ENCODE assay signal across 36 mouse cellular contexts in the genomic region with DNA sequence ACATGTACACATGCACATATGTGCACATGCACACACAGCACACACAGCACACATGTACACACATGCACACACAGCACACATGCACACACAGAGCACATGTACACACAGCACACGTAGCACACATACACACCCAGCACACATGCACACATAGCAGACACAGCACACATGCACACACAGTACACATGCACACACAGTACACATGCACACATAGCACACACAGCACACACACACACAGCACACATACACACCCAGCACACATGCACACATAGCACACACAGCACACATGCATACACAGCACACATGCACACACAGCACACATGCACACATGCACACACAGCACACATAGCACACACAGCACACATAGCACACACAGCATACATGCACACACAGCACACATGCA. TPM values are rescaled to one million over a fixed set of nuclear protein-coding genes. Genes with fewer than 3 reads are reported as not detected.
"Had no signal": no experiment of that assay in that cellular context is flagged by ENCODE, and none has a peak within 500 bp of the region (broad histone marks: within the 10 kb centered on the region; RNA-seq: fewer than 3 reads in every experiment).

No protein-coding gene starts in this region.

- H3K4me1 ChIP-seq: embryonic facial prominence, embryonic 13.5 days had no signal

- H3K4me3 ChIP-seq: embryonic facial prominence, embryonic 10.5 days; embryonic facial prominence, embryonic 12.5 days; embryonic facial prominence, embryonic 13.5 days; embryonic facial prominence, embryonic 15.5 days; erythroblast, embryonic 14.5 days; forebrain, embryonic 10.5 days; forebrain, embryonic 12.5 days; forebrain, embryonic 13.5 days; forebrain, embryonic 15.5 days; gastrocnemius, adult 2 months; heart, adult 2 months had no signal

- H3K9me3 ChIP-seq: embryonic facial prominence, embryonic 10.5 days; embryonic facial prominence, embryonic 12.5 days; embryonic facial prominence, embryonic 13.5 days; embryonic facial prominence, embryonic 15.5 days; forebrain, embryonic 10.5 days; forebrain, embryonic 12.5 days; forebrain, embryonic 13.5 days; forebrain, embryonic 15.5 days had no signal

- H3K9ac ChIP-seq: embryonic facial prominence, embryonic 12.5 days; embryonic facial prominence, embryonic 13.5 days; embryonic facial prominence, embryonic 15.5 days; forebrain, embryonic 12.5 days; forebrain, embryonic 13.5 days; forebrain, embryonic 15.5 days; forebrain, postnatal 0 days had no signal

- H3K27me3 ChIP-seq: embryonic facial prominence, embryonic 12.5 days; embryonic facial prominence, embryonic 13.5 days; embryonic facial prominence, embryonic 15.5 days; forebrain, embryonic 12.5 days; forebrain, embryonic 13.5 days; forebrain, embryonic 15.5 days had no signal

- DNase-seq: cerebellum, adult 8-10 months; cerebellum, adult 9-10 months; cerebellum, adult 9-11 months; cerebellum, postnatal 10 days; cerebellum, postnatal 14 days; cerebellum, postnatal 25 days; cerebellum, postnatal 36 days; embryo, embryonic 11 days; forebrain, postnatal 0 days; gastrocnemius, adult 2 months; gastrocnemius, postnatal 10 days; gastrocnemius, postnatal 14 days; gastrocnemius, postnatal 25 days; gastrocnemius, postnatal 36 days; heart, adult 18-20 months; heart, adult 2 months had no signal

- H3K4me2 ChIP-seq: embryonic facial prominence, embryonic 12.5 days; embryonic facial prominence, embryonic 13.5 days; embryonic facial prominence, embryonic 15.5 days; forebrain, embryonic 12.5 days; forebrain, embryonic 13.5 days; forebrain, embryonic 15.5 days had no signal

- H3K27ac ChIP-seq: embryonic facial prominence, embryonic 10.5 days; embryonic facial prominence, embryonic 12.5 days; embryonic facial prominence, embryonic 13.5 days; embryonic facial prominence, embryonic 15.5 days; forebrain, embryonic 10.5 days; forebrain, embryonic 12.5 days; forebrain, embryonic 13.5 days; forebrain, embryonic 15.5 days; gastrocnemius, adult 2 months; heart, adult 2 months had no signal

- ATAC-seq: forebrain, embryonic 13.5 days; forebrain, embryonic 14.5 days; forebrain, embryonic 15.5 days; forebrain, embryonic 16.5 days; forebrain, postnatal 0 days had no signal

- H3K36me3 ChIP-seq: forebrain, embryonic 15.5 days had no signal

RNA-seq across cellular contexts. Expression of a gene that starts 33.5 kb away (rescaled TPM):
- total RNA-seq: common myeloid progenitor, adult 5-6 weeks; forebrain, postnatal 0 days; gastrocnemius, adult 18-20 months; gastrocnemius, adult 2 months; gastrocnemius, adult 8-10 months; gastrocnemius, postnatal 10 days; gastrocnemius, postnatal 14 days; gastrocnemius, postnatal 25 days; gastrocnemius, postnatal 36 days; gastrocnemius, postnatal 4 days; granulocyte monocyte progenitor cell, adult 5-6 weeks; heart, adult 18-20 months; heart, adult 2 months had no signal
- polyA plus RNA-seq: cortical plate, adult 2 months; embryonic facial prominence, embryonic 10.5 days; embryonic facial prominence, embryonic 11.5 days; embryonic facial prominence, embryonic 12.5 days; embryonic facial prominence, embryonic 13.5 days; embryonic facial prominence, embryonic 14.5 days; embryonic facial prominence, embryonic 15.5 days; erythroblast, embryonic 14.5 days; forebrain, embryonic 10.5 days; forebrain, embryonic 11.5 days; forebrain, embryonic 12.5 days; forebrain, embryonic 13.5 days; forebrain, embryonic 14.5 days; forebrain, embryonic 15.5 days; forebrain, embryonic 16.5 days; heart, adult 2 months had no signal
